Mouse (Mus musculus): Measurements from ENCODE around the gene Gpa33. TPM values are rescaled to one million over a fixed set of nuclear protein-coding genes. Genes with fewer than 3 reads are reported as not detected.

Gpa33 gene
- polyA plus RNA-seq, 1 experiment from 2014 or later = 34.3 TPM

- Histone ChIP-seq H3K4me3 (ENCODE audit: low read depth, low read length) (no peak overlapping the region), H3K4me1 (replicated peaks; ENCODE audit: control insufficient read depth, insufficient read depth) (no peaks in the 10 kb centered on the region), H3K9ac (ENCODE audit: low read length) (no peak overlapping the region), H3K4me2 (replicated peaks; ENCODE audit: low read depth) (no peak overlapping the region), H3K27ac (replicated peaks) (no peak overlapping the region), H3K27me3 (ENCODE audit: control insufficient read depth, insufficient read depth, low read length) (no peaks in the 10 kb centered on the region), H3K9me3 (ENCODE audit: control insufficient read depth, low read length) (no peaks in the 10 kb centered on the region), H3K36me3 (ENCODE audit: control insufficient read depth, insufficient read depth, low read length) (no peaks in the 10 kb centered on the region)
- 58% methylated on average over 13 of the region's 13 CpGs for WGBS
- ATAC-seq (ENCODE audit: low FRiP score, low TSS enrichment) = no peak
- DNase-seq (ENCODE audit: low spot score) = no peak
- TF ChIP-seq EP300 (optimal IDR thresholded peaks at IDR 0.05) (no peak), CTCF (IDR thresholded peaks at IDR 0.05; ENCODE audit: low read depth) (no peak)
These were observed 12.0 kb upstream of the Gpa33 start for GRCm38 (mm10) chr1:166117866-166118639.

- no peak; the same call in 1 of the 2 replicates for ATAC-seq (ENCODE audit: low FRiP score, low TSS enrichment)
- H3K9me3 ChIP-seq (ENCODE audit: control insufficient read depth, low read length) = no peaks in the 10 kb centered on the region
- no peaks in the 10 kb centered on the region for H3K27me3 ChIP-seq (ENCODE audit: control insufficient read depth, insufficient read depth, low read length)
- no peak overlapping the region for H3K27ac ChIP-seq (replicated peaks)
- H3K4me1 ChIP-seq (replicated peaks; ENCODE audit: control insufficient read depth, insufficient read depth) = no peaks in the 10 kb centered on the region
- no peak for TF ChIP-seq CTCF (IDR thresholded peaks at IDR 0.05; ENCODE audit: low read depth)
- WGBS = 47% methylated on average over 7 of the region's 7 CpGs
- no peak overlapping the region for H3K9ac ChIP-seq (ENCODE audit: low read length)
- no peak overlapping the region for H3K4me3 ChIP-seq (ENCODE audit: low read depth, low read length)
- no peak for DNase-seq (ENCODE audit: low spot score)
- H3K36me3 ChIP-seq (ENCODE audit: control insufficient read depth, insufficient read depth, low read length) = no peaks in the 10 kb centered on the region
- H3K4me2 ChIP-seq (replicated peaks; ENCODE audit: low read depth) = no peak overlapping the region
These were observed 7.9 kb upstream of the Gpa33 start for GRCm38 (mm10) chr1:166122114-166122513.

- Histone ChIP-seq H3K9ac (ENCODE audit: low read length) (no peak overlapping the region), H3K27me3 (ENCODE audit: control insufficient read depth, insufficient read depth, low read length) (no peaks in the 10 kb centered on the region), H3K4me3 (ENCODE audit: low read depth, low read length) (no peak overlapping the region), H3K9me3 (ENCODE audit: control insufficient read depth, low read length) (no peaks in the 10 kb centered on the region), H3K36me3 (ENCODE audit: control insufficient read depth, insufficient read depth, low read length) (no peaks in the 10 kb centered on the region), H3K4me2 (replicated peaks; ENCODE audit: low read depth) (no peak overlapping the region), H3K4me1 (replicated peaks; ENCODE audit: control insufficient read depth, insufficient read depth) (0 out of 2 replicates have a peak, but pooled peaks cover 2% of the 10 kb centered on the region), H3K27ac (replicated peaks) (no peak overlapping the region)
- 97% methylated on average over 1 of the region's 1 CpGs for WGBS
- DNase-seq (ENCODE audit: low spot score) (no peak), ATAC-seq (ENCODE audit: low FRiP score, low TSS enrichment) (no peak)
- TF ChIP-seq EP300 (optimal IDR thresholded peaks at IDR 0.05) (no peak), CTCF (IDR thresholded peaks at IDR 0.05; ENCODE audit: low read depth) (peak; percentile 23)
These were observed 7.0 kb upstream of the Gpa33 start for GRCm38 (mm10) chr1:166123045-166123444.

- Histone ChIP-seq H3K36me3 (ENCODE audit: control insufficient read depth, insufficient read depth, low read length) (no peaks in the 10 kb centered on the region), H3K9ac (ENCODE audit: low read length) (no peak overlapping the region), H3K27ac (replicated peaks) (no peak overlapping the region), H3K9me3 (ENCODE audit: control insufficient read depth, low read length) (no peaks in the 10 kb centered on the region), H3K27me3 (ENCODE audit: control insufficient read depth, insufficient read depth, low read length) (no peaks in the 10 kb centered on the region), H3K4me3 (ENCODE audit: low read depth, low read length) (no peak overlapping the region), H3K4me1 (replicated peaks; ENCODE audit: control insufficient read depth, insufficient read depth) (0 out of 2 replicates have a peak, but pooled peaks cover 2% of the 10 kb centered on the region), H3K4me2 (replicated peaks; ENCODE audit: low read depth) (no peak overlapping the region)
- ATAC-seq (ENCODE audit: low FRiP score, low TSS enrichment) (no peak), DNase-seq (ENCODE audit: low spot score) (no peak)
- TF ChIP-seq CTCF (IDR thresholded peaks at IDR 0.05; ENCODE audit: low read depth) = no peak
- TF ChIP-seq EP300 (optimal IDR thresholded peaks at IDR 0.05) = no peak
- WGBS = 94% methylated on average over 8 of the region's 8 CpGs
These were observed 6.3 kb upstream of the Gpa33 start for GRCm38 (mm10) chr1:166123751-166124150.

GRCm38 (mm10) chr1:166124932-166125593 lies 5.0 kb upstream of the Gpa33 start:
- no peak for ATAC-seq (ENCODE audit: low FRiP score, low TSS enrichment)
- DNase-seq (ENCODE audit: low spot score) = no peak

GRCm38 (mm10) chr1:166126290-166126689 lies 3.7 kb upstream of the Gpa33 start:
- no peak overlapping the region for H3K4me3 ChIP-seq (ENCODE audit: low read depth, low read length)
- no peaks in the 10 kb centered on the region for H3K27me3 ChIP-seq (ENCODE audit: control insufficient read depth, insufficient read depth, low read length)
- H3K9ac ChIP-seq (ENCODE audit: low read length) = no peak overlapping the region
- no peaks in the 10 kb centered on the region for H3K9me3 ChIP-seq (ENCODE audit: control insufficient read depth, low read length)
- ATAC-seq (ENCODE audit: low FRiP score, low TSS enrichment) (no peak), DNase-seq (ENCODE audit: low spot score) (no peak)
- no peak overlapping the region for H3K27ac ChIP-seq (replicated peaks)
- no peak for TF ChIP-seq EP300 (optimal IDR thresholded peaks at IDR 0.05)
- no peaks in the 10 kb centered on the region for H3K36me3 ChIP-seq (ENCODE audit: control insufficient read depth, insufficient read depth, low read length)
- WGBS = 89% methylated on average over 6 of the region's 6 CpGs
- no peak overlapping the region for H3K4me2 ChIP-seq (replicated peaks; ENCODE audit: low read depth)
- H3K4me1 ChIP-seq (replicated peaks; ENCODE audit: control insufficient read depth, insufficient read depth) = 0 out of 2 replicates have a peak, but pooled peaks cover 2% of the 10 kb centered on the region

More at GRCm38 (mm10) chr1:166124932-166125593, 5.0 kb upstream of the Gpa33 start:
- H3K27ac ChIP-seq (replicated peaks) = no peak overlapping the region
- no peak overlapping the region for H3K9ac ChIP-seq (ENCODE audit: low read length)
- 0 out of 2 replicates have a peak, but pooled peaks cover 2% of the 10 kb centered on the region for H3K4me1 ChIP-seq (replicated peaks; ENCODE audit: control insufficient read depth, insufficient read depth)
- no peak overlapping the region for H3K4me2 ChIP-seq (replicated peaks; ENCODE audit: low read depth)
- 58% methylated on average over 8 of the region's 8 CpGs for WGBS
- TF ChIP-seq EP300 (optimal IDR thresholded peaks at IDR 0.05) = no peak
- no peak for TF ChIP-seq CTCF (IDR thresholded peaks at IDR 0.05; ENCODE audit: low read depth)
- no peaks in the 10 kb centered on the region for H3K36me3 ChIP-seq (ENCODE audit: control insufficient read depth, insufficient read depth, low read length)
- no peak overlapping the region for H3K4me3 ChIP-seq (ENCODE audit: low read depth, low read length)
- no peaks in the 10 kb centered on the region for H3K9me3 ChIP-seq (ENCODE audit: control insufficient read depth, low read length)
- no peaks in the 10 kb centered on the region for H3K27me3 ChIP-seq (ENCODE audit: control insufficient read depth, insufficient read depth, low read length)
